Mouse (Mus musculus): ENCODE measurements around the gene Slc8a1. TPM values are rescaled to one million over a fixed set of nuclear protein-coding genes. Genes with fewer than 3 reads are reported as not detected.

The Slc8a1 gene
- total RNA-seq, 4 experiments from 2014 or later, result 229 to 279 (median 254) TPM

DNA sequence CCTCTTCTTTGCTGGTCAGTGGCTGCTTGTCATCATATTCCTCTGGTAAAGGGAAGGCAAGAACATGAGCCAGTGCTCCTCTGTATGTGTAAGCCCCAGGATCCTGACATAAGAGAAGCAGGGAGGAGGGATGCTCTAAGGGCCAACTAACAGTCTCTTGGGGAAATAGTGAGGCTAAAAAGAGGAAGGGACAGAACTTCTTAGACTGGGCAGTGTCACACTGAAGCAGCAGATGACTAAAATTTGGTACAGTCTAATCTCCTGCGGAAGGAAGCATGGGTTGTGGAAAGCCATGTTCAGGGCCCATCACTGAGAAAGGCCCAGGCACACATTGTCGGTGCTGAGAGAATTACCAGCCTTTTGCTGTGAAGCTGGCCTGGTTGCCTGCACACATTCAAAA is 305.4 kb downstream of the Slc8a1 start:
- DNase-seq (ENCODE audit: low spot score in 2 of 2), result no peak

- DNase-seq (ENCODE audit: low spot score in 2 of 2), result peak in 1 of 2 experiments; percentile 56
Measured at GRCm38 (mm10) chr17:81427245-81427644, 310.9 kb downstream of the Slc8a1 start.

GRCm38 (mm10) chr17:81424256-81424912 is 313.8 kb downstream of the Slc8a1 start:
- DNase-seq (ENCODE audit: low spot score in 2 of 2), result no peak

- DNase-seq (ENCODE audit: low spot score in 2 of 2), result peak in 1 of 2 experiments; percentile 71
Measured at GRCm38 (mm10) chr17:81419802-81420459, 318.2 kb downstream of the Slc8a1 start.

- DNase-seq (ENCODE audit: low spot score in 2 of 2), result no peak
Measured at GRCm38 (mm10) chr17:81416361-81417114, 321.6 kb downstream of the Slc8a1 start.

- DNase-seq (ENCODE audit: low spot score in 2 of 2), result no peak
Measured at GRCm38 (mm10) chr17:81412736-81413135, 325.4 kb downstream of the Slc8a1 start.

DNA sequence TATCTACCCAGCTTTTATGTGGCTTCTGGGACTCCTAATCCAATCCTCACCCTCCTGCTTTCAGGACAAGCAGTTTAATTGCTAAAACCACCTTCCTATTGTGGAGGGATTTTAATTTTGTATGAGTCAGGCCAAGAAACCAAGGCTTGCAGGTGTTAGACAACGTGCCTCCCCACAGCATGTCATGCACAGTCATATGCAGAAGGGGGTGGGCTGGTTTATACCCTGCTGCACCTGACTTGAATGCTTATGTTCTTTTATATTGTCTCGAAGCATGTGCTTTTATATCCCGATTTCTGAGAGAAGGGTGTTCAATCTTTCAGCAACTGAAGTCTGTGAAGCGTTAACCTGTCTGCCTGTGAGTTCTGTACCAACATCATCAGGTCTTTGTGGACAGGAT is 334.0 kb downstream of the Slc8a1 start:
- DNase-seq (ENCODE audit: low spot score in 2 of 2), result no peak

DNA sequence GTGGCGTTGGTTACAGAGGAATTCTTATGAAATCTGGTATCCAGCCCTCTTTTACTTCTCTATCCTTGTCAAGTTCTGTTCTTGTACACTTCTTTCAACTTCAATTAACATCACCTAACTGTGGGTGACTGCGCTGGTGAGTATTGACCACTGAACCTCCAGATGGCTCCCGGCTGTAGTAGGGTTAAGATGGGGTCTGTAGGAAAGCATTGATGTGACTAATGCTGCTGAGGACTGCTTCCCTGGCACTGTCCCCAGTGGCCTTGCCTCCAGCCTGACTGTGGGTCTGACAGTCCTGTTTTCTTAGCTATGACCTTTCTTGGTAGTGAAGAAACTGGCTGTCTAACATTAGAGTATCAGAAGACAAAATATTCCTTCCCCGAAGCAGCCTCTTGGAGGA is 335.1 kb downstream of the Slc8a1 start:
- DNase-seq (ENCODE audit: low spot score in 2 of 2), result no peak

- peak in 1 of 2 experiments; percentile 47 for DNase-seq (ENCODE audit: low spot score in 2 of 2)
Measured at GRCm38 (mm10) chr17:81402636-81403035, 335.5 kb downstream of the Slc8a1 start.

DNA sequence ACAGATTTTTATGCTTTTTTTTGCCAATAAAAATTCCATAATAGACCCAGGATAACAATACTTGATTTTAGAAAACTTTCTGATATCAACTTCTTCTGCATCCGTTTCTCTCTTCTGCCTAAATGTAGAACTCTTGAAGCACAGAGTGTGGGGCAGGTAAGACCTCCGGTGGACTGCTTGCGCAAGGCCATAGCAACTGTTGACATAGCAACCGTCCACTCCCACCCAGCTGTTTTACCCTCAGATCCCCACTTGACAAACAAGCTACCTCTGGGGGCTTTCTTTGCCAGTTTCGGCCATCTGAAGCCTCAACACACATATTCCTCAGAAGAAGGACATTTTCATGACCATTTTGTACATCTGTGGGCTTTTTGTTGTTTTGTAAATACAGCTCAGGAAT is 337.8 kb downstream of the Slc8a1 start:
- DNase-seq (ENCODE audit: low spot score in 2 of 2), result no peak

- no peak for DNase-seq (ENCODE audit: low spot score in 2 of 2)
Measured at GRCm38 (mm10) chr17:81397434-81397833, 340.7 kb downstream of the Slc8a1 start.

GRCm38 (mm10) chr17:81394124-81394523 is 344.1 kb downstream of the Slc8a1 start:
- no peak for DNase-seq (ENCODE audit: low spot score in 2 of 2)

DNA sequence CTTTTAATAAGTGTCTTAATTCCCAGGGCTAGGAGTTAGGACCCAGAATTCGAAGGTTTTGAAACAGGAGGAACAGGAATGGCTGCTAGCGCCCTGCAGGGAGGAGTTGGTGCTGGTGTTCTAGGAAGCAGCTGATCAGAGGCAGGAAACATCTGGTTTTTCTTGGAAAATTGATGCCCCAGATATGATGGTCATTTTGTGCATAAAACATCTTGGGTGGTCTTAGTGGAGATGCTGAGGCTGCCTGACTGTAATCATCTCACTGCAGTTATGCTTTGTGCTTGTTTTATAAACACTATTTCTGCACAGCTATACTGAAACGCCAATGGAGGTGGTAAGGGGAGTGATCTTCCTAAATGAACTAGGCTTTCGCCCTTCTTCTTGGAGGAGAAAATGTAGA is 345.1 kb downstream of the Slc8a1 start:
- DNase-seq (ENCODE audit: low spot score in 2 of 2), result no peak

- no peak for DNase-seq (ENCODE audit: low spot score in 2 of 2)
Measured at GRCm38 (mm10) chr17:81391478-81391877, 346.7 kb downstream of the Slc8a1 start.

- DNase-seq (ENCODE audit: low spot score in 2 of 2), result no peak
Measured at GRCm38 (mm10) chr17:81390790-81391189, 347.4 kb downstream of the Slc8a1 start.

DNA sequence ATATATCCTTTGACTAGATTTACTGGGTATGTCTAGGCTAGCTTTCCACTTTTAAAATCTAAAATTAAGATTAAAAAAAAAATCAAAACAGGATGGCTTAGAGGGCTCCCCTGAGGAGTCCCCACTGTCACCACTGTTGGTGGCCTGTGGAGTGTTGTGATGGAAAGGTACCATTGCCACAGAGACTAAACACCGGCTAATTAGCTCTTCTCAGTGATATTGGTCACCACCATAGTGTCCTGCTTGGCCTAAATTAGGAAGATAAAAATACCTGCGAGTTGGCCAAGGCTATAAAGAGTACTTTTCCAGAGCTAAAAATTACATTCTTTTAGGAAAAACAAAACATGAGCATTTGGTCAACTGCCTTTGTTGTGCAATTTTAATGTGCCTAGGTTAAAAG is 352.1 kb downstream of the Slc8a1 start:
- no peak for DNase-seq (ENCODE audit: low spot score in 2 of 2)

- DNase-seq (ENCODE audit: low spot score in 2 of 2), result no peak
Measured at GRCm38 (mm10) chr17:81385476-81385875, 352.7 kb downstream of the Slc8a1 start.

GRCm38 (mm10) chr17:81383461-81383860 is 354.7 kb downstream of the Slc8a1 start:
- DNase-seq (ENCODE audit: low spot score in 2 of 2), result no peak

DNA sequence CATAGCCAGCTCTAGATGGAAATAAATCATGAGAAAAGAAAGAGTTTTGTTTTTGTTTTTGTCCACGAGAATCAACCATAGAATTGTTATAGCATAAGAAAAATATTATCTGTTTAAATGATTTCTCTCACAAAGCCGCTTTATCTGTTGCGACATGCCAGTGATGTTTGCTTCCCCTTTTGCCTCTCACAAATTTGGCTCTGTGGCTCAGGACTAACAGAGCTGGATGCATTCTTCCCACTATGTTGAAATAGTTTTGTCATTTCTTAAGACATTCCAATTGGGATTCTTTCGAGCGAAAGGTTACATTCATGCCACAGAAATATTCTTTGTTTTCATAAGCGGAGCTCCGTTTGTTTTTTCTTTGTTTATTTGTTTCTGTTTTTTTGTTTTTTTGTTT is 359.7 kb downstream of the Slc8a1 start:
- no peak for DNase-seq (ENCODE audit: low spot score in 2 of 2)

DNA sequence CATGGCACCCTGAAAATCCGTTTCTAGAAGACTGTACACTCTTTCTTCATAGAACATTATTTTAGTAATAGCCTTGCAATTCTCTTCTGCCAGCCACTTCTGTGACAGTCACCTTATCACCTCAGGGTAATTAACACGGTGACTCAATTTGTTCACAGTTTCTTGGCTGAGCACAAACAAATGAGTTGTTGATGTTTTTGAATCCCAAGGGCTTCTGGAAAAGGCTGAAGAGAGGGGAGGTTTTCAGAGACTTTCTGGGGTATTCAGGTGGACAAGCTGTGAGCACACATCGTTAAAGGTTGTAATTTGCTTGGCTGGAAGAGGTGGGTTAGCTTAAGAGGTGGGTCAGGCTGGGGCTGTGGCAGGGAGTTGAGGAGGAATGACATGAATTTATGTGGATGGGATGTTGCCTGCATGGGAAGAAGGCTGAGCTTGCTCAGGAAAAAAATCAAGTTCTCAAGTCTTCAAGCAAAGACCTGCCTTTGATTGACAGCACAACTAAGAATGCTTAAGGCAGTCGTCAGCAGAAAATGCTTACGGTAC is 360.3 kb downstream of the Slc8a1 start:
- DNase-seq (ENCODE audit: low spot score in 2 of 2), result no peak

DNA sequence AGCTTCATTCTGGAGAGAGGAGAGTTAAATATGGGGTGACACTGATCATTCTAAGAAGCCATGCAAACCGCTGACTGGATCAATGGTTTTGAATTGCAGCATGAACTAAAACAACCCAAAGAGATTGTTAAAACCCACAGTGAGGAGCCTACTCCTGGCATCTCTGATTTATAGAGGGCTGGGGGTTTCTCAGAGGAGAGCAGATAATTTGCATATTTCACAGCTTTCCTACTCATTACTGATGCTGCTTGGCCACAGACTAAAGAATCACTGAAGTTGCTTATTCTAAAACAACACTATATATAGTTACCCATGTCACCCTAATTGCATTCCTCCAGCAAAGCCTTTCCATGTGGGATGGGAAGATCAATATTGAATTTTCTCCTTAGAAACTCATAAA is 361.0 kb downstream of the Slc8a1 start:
- no peak for DNase-seq (ENCODE audit: low spot score in 2 of 2)

GRCm38 (mm10) chr17:81375901-81376300 is 362.3 kb downstream of the Slc8a1 start:
- DNase-seq (ENCODE audit: low spot score in 2 of 2), result no peak
